Mouse (Mus musculus) stomach, embryonic 14.5 days (tissue): ENCODE data around the gene Hmx3. TPM values are rescaled to one million over a fixed set of nuclear protein-coding genes. Genes with fewer than 3 reads are reported as not detected.

Experiments used
- ATAC-seq: fragments of 200-750 bp; cut with Nextera tagmentation; 2 replicates; pipeline ENCODE4 v1.8.0; 2017; ENCODE audit warnings: low read depth, moderate TSS enrichment; ENCODE audit not compliant: insufficient number of reproducible peaks, insufficient read depth, low FRiP score
- H3K27ac ChIP-seq: fragments of 300-500 bp; sonication (generic); 2 replicates; pipeline ENCODE4 v1.5.1; 2014; ENCODE audit warnings: mild to moderate bottlenecking, low read length, moderate library complexity, mixed read lengths
- H3K27me3 ChIP-seq: fragments of 300-500 bp; sonication (generic); 2 replicates; pipeline ENCODE4 v1.6.1; 2014; ENCODE audit warnings: low read length, control low read depth, mixed read lengths; ENCODE audit not compliant: control insufficient read depth, insufficient read depth
- H3K36me3 ChIP-seq: fragments of 300-500 bp; sonication (generic); 2 replicates; pipeline ENCODE4 v1.6.1; 2014; ENCODE audit warnings: mild to moderate bottlenecking, control low read depth, low read length, moderate library complexity, mixed read lengths; ENCODE audit not compliant: control insufficient read depth, insufficient read depth
- H3K4me1 ChIP-seq: fragments of 300-500 bp; sonication (generic); 2 replicates; pipeline ENCODE4 v1.6.1; 2014; ENCODE audit warnings: low read length, control low read depth, mixed read lengths; ENCODE audit not compliant: control insufficient read depth, insufficient read depth
- H3K4me2 ChIP-seq: fragments of 300-500 bp; sonication (generic); replicated peaks from 2 replicates; pipeline ENCODE4 v1.6.1; 2014; ENCODE audit warnings: low read depth, low read length, control low read depth
- H3K4me3 ChIP-seq: fragments of 300-500 bp; sonication (generic); 2 replicates; pipeline ENCODE4 v1.5.1; 2014; ENCODE audit warnings: low read depth, low read length, control low read depth
- H3K9ac ChIP-seq: fragments of 300-500 bp; sonication (generic); replicated peaks from 2 replicates; pipeline ENCODE4 v1.6.1; 2014; ENCODE audit warnings: low read depth, mild to moderate bottlenecking, control low read depth, low read length, moderate library complexity, mixed read lengths
- H3K9me3 ChIP-seq: fragments of 300-500 bp; sonication (generic); 2 replicates; pipeline ENCODE4 v1.6.1; 2016; ENCODE audit warnings: low read depth, low read length, control low read depth; ENCODE audit not compliant: control insufficient read depth
- WGBS: fragments of 180-500 bp; shearing (Covaris S2); extraction: QIAGEN DNeasy Blood & Tissue Kit; methylation state at CpG from one replicate; pipeline ENCODE4 v1.1.7; 2014; 5-methylcytosine and 5-hydroxymethylcytosine counted together
- polyA plus RNA-seq: library from polyadenylated mRNA; unstranded; fragments of >200 nt; fragmentation: Nextera tagmentation; extraction: Ambion mirVana; gene quantifications from 2 replicates; pipeline ENCODE4 v1.2.1, GENCODE M21; 2014

Gene Hmx3
- 0.72 and 1.1 TPM in 2 replicates for polyA plus RNA-seq

GRCm38 (mm10) chr7:131542115-131542871, at the start of gene Hmx3:
Gene Hmx3 (plus strand): TSS chr7:131542867.
- Histone ChIP-seq H3K9me3 (no peaks in the 10 kb centered on the region), H3K4me1 (peaks cover 19% of the 10 kb centered on the region; the same call in 1 of the 2 replicates), H3K4me3 (peak within 1 kb of the TSS; percentile 28), H3K27me3 (peaks cover 57% of the 10 kb centered on the region), H3K27ac (no peak within 1 kb of the TSS), H3K9ac (no peak within 1 kb of the TSS), H3K36me3 (no peaks in the 10 kb centered on the region), H3K4me2 (peak within 1 kb of the TSS; percentile 47)
- 1% methylated on average over 64 of the region's 65 CpGs for WGBS
- no peak for ATAC-seq

DNA sequence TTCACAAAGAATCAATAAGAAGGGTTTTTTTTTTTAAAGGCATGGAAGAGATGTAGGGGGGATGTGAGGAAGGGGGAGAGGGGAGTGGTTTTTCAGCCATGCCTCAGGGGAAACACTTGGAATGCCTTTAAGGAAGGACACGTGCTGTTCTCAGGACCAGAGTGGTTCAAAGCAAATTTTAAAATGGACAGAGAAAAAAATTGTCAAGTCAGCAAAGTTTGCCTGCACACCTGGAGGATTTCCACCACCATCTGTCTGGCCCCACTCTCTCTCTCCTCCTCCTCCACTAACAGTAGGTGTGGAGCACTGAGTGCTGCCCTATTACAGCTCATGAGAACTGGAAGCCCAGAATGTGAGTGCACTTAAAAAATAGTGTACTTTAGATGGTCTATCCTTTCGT, 38.9 kb upstream of the Hmx3 start:
- Histone ChIP-seq H3K27ac (no peak overlapping the region), H3K27me3 (no peaks in the 10 kb centered on the region), H3K9ac (no peak overlapping the region), H3K9me3 (no peaks in the 10 kb centered on the region), H3K36me3 (no peaks in the 10 kb centered on the region), H3K4me2 (no peak overlapping the region), H3K4me1 (no peaks in the 10 kb centered on the region), H3K4me3 (no peak overlapping the region)
- 62% methylated on average over 2 of the region's 2 CpGs for WGBS
- ATAC-seq: no peak

GRCm38 (mm10) chr7:131539979-131540378, 2.7 kb upstream of the Hmx3 start:
- Histone ChIP-seq H3K27me3 (peaks cover 47% of the 10 kb centered on the region), H3K27ac (no peak overlapping the region), H3K4me1 (peaks cover 19% of the 10 kb centered on the region; the same call in 1 of the 2 replicates), H3K9me3 (no peaks in the 10 kb centered on the region), H3K36me3 (no peaks in the 10 kb centered on the region), H3K4me2 (no peak overlapping the region), H3K4me3 (no peak overlapping the region), H3K9ac (no peak overlapping the region)
- 0% methylated on average over 7 of the region's 7 CpGs for WGBS
- ATAC-seq: 0 out of 2 replicates have a peak, but pooled peaks have one; percentile 37

GRCm38 (mm10) chr7:131541184-131542114, 1.2 kb upstream of the Hmx3 start:
- H3K4me2 ChIP-seq: peak overlapping the region; percentile 47
- no peak overlapping the region for H3K27ac ChIP-seq
- no peaks in the 10 kb centered on the region for H3K36me3 ChIP-seq
- ATAC-seq: no peak
- peaks cover 55% of the 10 kb centered on the region for H3K27me3 ChIP-seq
- no peaks in the 10 kb centered on the region for H3K9me3 ChIP-seq
- 1% methylated on average over 41 of the region's 41 CpGs for WGBS
- H3K4me1 ChIP-seq: peaks cover 19% of the 10 kb centered on the region; the same call in 1 of the 2 replicates
- peak overlapping the region; percentile 28 for H3K4me3 ChIP-seq
- H3K9ac ChIP-seq: no peak overlapping the region

DNA sequence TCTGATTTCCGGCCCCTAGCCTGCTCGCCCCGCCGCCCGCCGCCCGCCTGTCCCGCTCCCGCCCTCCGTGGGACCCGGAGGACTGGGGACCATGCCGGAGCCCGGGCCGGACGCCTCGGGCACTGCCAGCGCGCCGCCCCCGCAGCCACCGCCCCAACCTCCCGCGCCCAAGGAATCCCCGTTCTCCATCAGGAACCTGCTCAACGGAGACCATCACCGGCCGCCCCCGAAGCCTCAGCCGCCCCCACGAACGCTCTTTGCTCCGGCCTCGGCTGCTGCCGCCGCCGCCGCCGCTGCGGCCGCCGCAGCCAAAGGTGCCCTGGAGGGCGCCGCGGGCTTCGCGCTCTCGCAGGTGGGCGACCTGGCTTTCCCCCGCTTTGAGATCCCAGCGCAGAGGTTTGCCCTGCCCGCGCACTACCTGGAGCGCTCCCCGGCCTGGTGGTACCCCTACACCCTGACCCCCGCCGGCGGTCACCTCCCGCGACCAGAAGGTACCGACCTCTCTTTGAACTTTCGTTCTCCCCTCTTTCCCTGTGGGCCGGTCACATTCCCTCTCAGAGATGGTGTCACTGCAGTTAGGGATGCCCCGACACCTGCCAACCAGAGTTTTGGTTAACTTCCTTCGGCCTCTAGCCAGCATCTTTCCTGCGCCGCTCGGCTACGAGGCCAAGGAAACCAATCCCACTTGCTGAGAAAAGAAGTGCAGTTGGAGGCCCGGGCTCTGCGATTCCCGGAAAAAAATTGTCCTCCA, 380 bp downstream of the Hmx3 start:
- Histone ChIP-seq H3K27me3 (peaks cover 61% of the 10 kb centered on the region), H3K27ac (no peak overlapping the region), H3K36me3 (no peaks in the 10 kb centered on the region), H3K9me3 (no peaks in the 10 kb centered on the region), H3K4me2 (peak overlapping the region; percentile 47), H3K4me3 (peak overlapping the region; percentile 28), H3K4me1 (peaks cover 19% of the 10 kb centered on the region; the same call in 1 of the 2 replicates), H3K9ac (no peak overlapping the region)
- WGBS: under 1% methylated on average over 51 of the region's 71 CpGs
- no peak for ATAC-seq

DNA sequence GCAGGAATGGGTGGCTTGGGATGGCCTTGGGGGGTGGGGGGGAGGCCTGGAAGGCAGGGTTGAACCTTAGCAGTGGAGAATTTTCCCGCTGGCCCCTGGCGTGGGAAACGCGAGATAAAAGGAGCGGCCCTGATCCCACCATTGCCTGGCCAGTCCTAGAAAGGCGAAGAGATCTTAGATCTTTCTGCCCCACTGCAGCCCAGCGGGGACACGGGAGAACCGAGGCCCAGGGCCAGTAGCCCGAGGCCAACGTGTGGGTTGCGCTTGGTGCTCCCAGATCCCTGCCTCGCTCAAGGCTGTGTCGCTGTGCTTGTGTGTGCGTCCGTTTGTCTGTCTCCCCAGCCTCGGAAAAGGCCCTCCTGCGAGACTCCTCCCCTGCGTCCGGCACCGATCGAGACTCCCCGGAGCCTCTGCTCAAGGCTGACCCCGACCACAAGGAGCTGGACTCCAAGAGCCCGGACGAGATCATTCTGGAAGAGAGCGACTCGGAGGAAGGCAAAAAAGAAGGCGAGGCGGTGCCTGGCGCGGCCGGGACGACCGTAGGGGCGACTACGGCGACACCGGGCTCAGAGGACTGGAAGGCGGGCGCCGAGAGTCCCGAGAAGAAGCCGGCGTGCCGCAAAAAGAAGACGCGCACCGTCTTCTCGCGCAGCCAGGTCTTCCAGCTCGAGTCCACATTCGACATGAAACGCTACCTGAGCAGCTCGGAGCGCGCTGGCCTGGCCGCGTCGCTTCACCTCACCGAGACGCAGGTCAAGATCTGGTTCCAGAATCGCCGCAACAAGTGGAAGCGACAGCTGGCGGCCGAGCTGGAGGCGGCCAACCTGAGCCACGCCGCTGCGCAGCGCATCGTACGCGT, 1.2 kb downstream of the Hmx3 start:
- Histone ChIP-seq H3K27ac (no peak overlapping the region), H3K9me3 (no peaks in the 10 kb centered on the region), H3K27me3 (peaks cover 68% of the 10 kb centered on the region), H3K9ac (no peak overlapping the region), H3K4me1 (peaks cover 19% of the 10 kb centered on the region; the same call in 1 of the 2 replicates), H3K4me2 (peak overlapping the region; percentile 47; the same call in 1 of the 2 replicates), H3K4me3 (peak overlapping the region; percentile 28), H3K36me3 (no peaks in the 10 kb centered on the region)
- no peak for ATAC-seq
- under 1% methylated on average over 75 of the region's 75 CpGs for WGBS

- Histone ChIP-seq H3K36me3 (no peaks in the 10 kb centered on the region), H3K4me2 (no peak overlapping the region), H3K4me1 (peaks cover 19% of the 10 kb centered on the region; the same call in 1 of the 2 replicates), H3K9ac (no peak overlapping the region), H3K4me3 (0 out of 2 replicates have a peak overlapping the region, but pooled peaks have one; percentile 28), H3K27me3 (peaks cover 73% of the 10 kb centered on the region), H3K27ac (no peak overlapping the region), H3K9me3 (no peaks in the 10 kb centered on the region)
- ATAC-seq: no peak
- WGBS: 1% methylated on average over 5 of the region's 5 CpGs
Observed at GRCm38 (mm10) chr7:131544871-131545270, 2.2 kb downstream of the Hmx3 start.
